Mouse (Mus musculus): ENCODE results near the gene Igsf21. TPM values are rescaled to one million over a fixed set of nuclear protein-coding genes. Genes with fewer than 3 reads are reported as not detected.
A peak's percentile ranks its signal among the peaks of the same experiment; 100 is the strongest.

Igsf21 gene
- total and polyA plus RNA-seq, 2 experiments from 2014 or later: 78.5 to 117 TPM

GRCm38 (mm10) chr4:140269184-140269840 is 22.7 kb upstream of the Igsf21 start:
- DNase-seq (no peak), ATAC-seq (no peak)
- Histone ChIP-seq H3K4me1 (ENCODE audit: insufficient read depth) (no peaks in the 10 kb centered on the region), H3K4me2 (ENCODE audit: low read depth) (no peak overlapping the region), H3K9me3 (ENCODE audit: low read length) (no peaks in the 10 kb centered on the region), H3K9ac (no peak overlapping the region), H3K27me3 (ENCODE audit: insufficient read depth, low read length) (no peaks in the 10 kb centered on the region), H3K4me3 (ENCODE audit: low read depth, low read length) (no peak overlapping the region), H3K36me3 (ENCODE audit: insufficient read depth) (no peaks in the 10 kb centered on the region), H3K27ac (ENCODE audit: low read depth, low read length) (no peak overlapping the region)
- WGBS: 46% methylated on average over 15 of the region's 15 CpGs
- TF ChIP-seq CTCF (IDR thresholded peaks at IDR 0.05; ENCODE audit: low read depth): no peak

GRCm38 (mm10) chr4:140267835-140268234 is 21.3 kb upstream of the Igsf21 start:
- Histone ChIP-seq H3K27me3 (ENCODE audit: insufficient read depth, low read length) (no peaks in the 10 kb centered on the region), H3K4me3 (ENCODE audit: low read depth, low read length) (no peak overlapping the region), H3K27ac (ENCODE audit: low read depth, low read length) (no peak overlapping the region), H3K36me3 (ENCODE audit: insufficient read depth) (no peaks in the 10 kb centered on the region), H3K9ac (no peak overlapping the region), H3K4me2 (ENCODE audit: low read depth) (no peak overlapping the region), H3K4me1 (ENCODE audit: insufficient read depth) (no peaks in the 10 kb centered on the region), H3K9me3 (ENCODE audit: low read length) (no peaks in the 10 kb centered on the region)
- no peak for DNase-seq
- TF ChIP-seq CTCF (IDR thresholded peaks at IDR 0.05; ENCODE audit: low read depth): no peak
- no peak for ATAC-seq
- 26% methylated on average over 9 of the region's 9 CpGs for WGBS

GRCm38 (mm10) chr4:140267086-140267485 is 20.5 kb upstream of the Igsf21 start:
- ATAC-seq: no peak
- Histone ChIP-seq H3K36me3 (ENCODE audit: insufficient read depth) (no peaks in the 10 kb centered on the region), H3K27ac (ENCODE audit: low read depth, low read length) (no peak overlapping the region), H3K4me3 (ENCODE audit: low read depth, low read length) (no peak overlapping the region), H3K4me2 (ENCODE audit: low read depth) (no peak overlapping the region), H3K27me3 (ENCODE audit: insufficient read depth, low read length) (no peaks in the 10 kb centered on the region), H3K4me1 (ENCODE audit: insufficient read depth) (no peaks in the 10 kb centered on the region), H3K9me3 (ENCODE audit: low read length) (no peaks in the 10 kb centered on the region), H3K9ac (no peak overlapping the region)
- WGBS: 65% methylated on average over 5 of the region's 5 CpGs
- no peak for DNase-seq
- TF ChIP-seq CTCF (IDR thresholded peaks at IDR 0.05; ENCODE audit: low read depth): no peak

- no peak for TF ChIP-seq CTCF (IDR thresholded peaks at IDR 0.05; ENCODE audit: low read depth)
- no peaks in the 10 kb centered on the region for H3K9me3 ChIP-seq (ENCODE audit: low read length)
These were observed 12.4 kb upstream of the Igsf21 start for GRCm38 (mm10) chr4:140258968-140259367.

GRCm38 (mm10) chr4:140252369-140252768 is 5.8 kb upstream of the Igsf21 start:
- H3K4me3 ChIP-seq (ENCODE audit: low read depth, low read length): no peak overlapping the region
- TF ChIP-seq CTCF (IDR thresholded peaks at IDR 0.05; ENCODE audit: low read depth): peak; percentile 85
- H3K4me1 ChIP-seq (ENCODE audit: insufficient read depth): no peaks in the 10 kb centered on the region
- H3K36me3 ChIP-seq (ENCODE audit: insufficient read depth): no peaks in the 10 kb centered on the region
- 9% methylated on average over 7 of the region's 7 CpGs for WGBS
- H3K9ac ChIP-seq: no peak overlapping the region
- no peak overlapping the region for H3K4me2 ChIP-seq (ENCODE audit: low read depth)
- H3K27me3 ChIP-seq (ENCODE audit: insufficient read depth, low read length): no peaks in the 10 kb centered on the region
- DNase-seq (peak; percentile 84), ATAC-seq (no peak)
- H3K9me3 ChIP-seq (ENCODE audit: low read length): no peaks in the 10 kb centered on the region
- H3K27ac ChIP-seq (ENCODE audit: low read depth, low read length): no peak overlapping the region

More at GRCm38 (mm10) chr4:140258968-140259367, 12.4 kb upstream of the Igsf21 start:
- H3K36me3 ChIP-seq (ENCODE audit: insufficient read depth): no peaks in the 10 kb centered on the region
- no peak overlapping the region for H3K27ac ChIP-seq (ENCODE audit: low read depth, low read length)
- H3K4me2 ChIP-seq (ENCODE audit: low read depth): no peak overlapping the region
- H3K4me1 ChIP-seq (ENCODE audit: insufficient read depth): no peaks in the 10 kb centered on the region
- H3K9ac ChIP-seq: no peak overlapping the region
- no peak overlapping the region for H3K4me3 ChIP-seq (ENCODE audit: low read depth, low read length)
- peak; percentile 51 for ATAC-seq
- 21% methylated on average over 6 of the region's 6 CpGs for WGBS
- H3K27me3 ChIP-seq (ENCODE audit: insufficient read depth, low read length): no peaks in the 10 kb centered on the region
- DNase-seq: no peak

- ATAC-seq (no peak), DNase-seq (no peak)
- Histone ChIP-seq H3K27me3 (ENCODE audit: insufficient read depth, low read length) (no peaks in the 10 kb centered on the region; the same call in 1 of the 2 replicates), H3K27ac (ENCODE audit: low read depth, low read length) (no peak overlapping the region), H3K9ac (no peak overlapping the region), H3K4me3 (ENCODE audit: low read depth, low read length) (no peak overlapping the region), H3K36me3 (ENCODE audit: insufficient read depth) (no peaks in the 10 kb centered on the region), H3K4me1 (ENCODE audit: insufficient read depth) (no peaks in the 10 kb centered on the region), H3K9me3 (ENCODE audit: low read length) (no peaks in the 10 kb centered on the region), H3K4me2 (ENCODE audit: low read depth) (no peak overlapping the region)
- 4% methylated on average over 22 of the region's 22 CpGs for WGBS
- TF ChIP-seq CTCF (IDR thresholded peaks at IDR 0.05; ENCODE audit: low read depth): peak; percentile 64
These were observed 2.6 kb upstream of the Igsf21 start for GRCm38 (mm10) chr4:140249011-140249744.

GRCm38 (mm10) chr4:140248396-140248795 is 1.8 kb upstream of the Igsf21 start:
- 5% methylated on average over 8 of the region's 8 CpGs for WGBS
- Histone ChIP-seq H3K27ac (ENCODE audit: low read depth, low read length) (no peak overlapping the region), H3K9me3 (ENCODE audit: low read length) (no peaks in the 10 kb centered on the region), H3K4me2 (ENCODE audit: low read depth) (no peak overlapping the region), H3K27me3 (ENCODE audit: insufficient read depth, low read length) (no peaks in the 10 kb centered on the region; the same call in 1 of the 2 replicates), H3K36me3 (ENCODE audit: insufficient read depth) (no peaks in the 10 kb centered on the region), H3K4me1 (ENCODE audit: insufficient read depth) (no peaks in the 10 kb centered on the region), H3K4me3 (ENCODE audit: low read depth, low read length) (no peak overlapping the region), H3K9ac (no peak overlapping the region)
- TF ChIP-seq CTCF (IDR thresholded peaks at IDR 0.05; ENCODE audit: low read depth): no peak
- ATAC-seq (no peak), DNase-seq (no peak)

All from forebrain, postnatal 0 days (tissue).